Mouse (Mus musculus) small intestine, adult 2 months (tissue): ENCODE results near the gene Sept5.

Source experiments
- CTCF ChIP-seq: fragments of 200-500 bp; IDR thresholded peaks from 2 replicates; pipeline ENCODE4 v1.5.1; 2012; ENCODE audit warnings: low read depth, mild to moderate bottlenecking, control low read depth, inconsistent platforms, low read length, moderate library complexity, mixed read lengths; ENCODE audit not compliant: insufficient replicate concordance, insufficient read length; ENCODE audit errors: extremely low read depth
- POLR2A ChIP-seq: fragments of 200-500 bp; IDR thresholded peaks from 2 replicates; pipeline ENCODE4 v1.6.1; 2012; ENCODE audit warnings: low read depth, mild to moderate bottlenecking, control low read depth, inconsistent platforms, low read length, moderate library complexity

DNA sequence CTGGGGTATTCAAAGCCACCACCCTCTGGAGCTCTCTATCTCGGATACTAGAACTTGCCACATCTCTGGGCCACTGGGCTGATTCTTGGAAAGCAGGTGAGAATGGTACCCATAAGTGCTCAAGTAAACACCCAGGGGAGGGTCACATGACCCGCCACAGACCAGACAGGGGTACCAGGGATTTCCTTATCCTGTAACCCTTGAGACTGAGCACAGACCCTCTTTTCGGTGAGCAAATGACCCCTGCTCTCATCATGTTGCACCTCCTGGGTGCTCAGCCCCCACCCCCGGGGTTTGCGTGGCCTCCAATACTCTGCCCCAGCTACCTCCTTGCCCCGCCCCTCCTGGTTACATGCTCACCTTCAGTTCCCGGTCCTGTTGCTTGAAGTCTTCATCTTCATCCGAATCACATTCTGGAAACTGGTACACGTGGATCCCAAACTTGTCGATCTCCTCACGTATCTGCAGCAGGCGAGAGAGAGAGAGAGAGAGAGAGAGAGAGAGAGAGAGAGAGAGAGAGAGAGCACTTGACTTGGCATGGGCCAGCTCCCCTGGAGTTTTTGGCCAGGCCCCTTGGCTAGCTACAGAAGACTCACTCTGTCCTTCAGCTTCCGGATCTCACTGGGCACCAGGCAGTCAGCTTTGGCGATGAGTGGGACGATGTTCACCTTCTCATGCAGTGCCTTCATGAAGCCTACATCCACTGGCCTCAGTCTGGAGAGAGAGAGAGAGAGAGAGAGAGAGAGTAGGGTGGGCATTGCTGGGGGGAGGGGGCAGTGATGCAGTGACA is 5.8 kb downstream of the Sept5 start:
- TF ChIP-seq CTCF: no peak
- TF ChIP-seq POLR2A: no peak
